Mouse (Mus musculus): ENCODE data around the gene Gm37240.

Gene Gm37240

GRCm38 (mm10) chr3:84826405-84826804, 1060.9 kb downstream of the Gm37240 start:
- peak; percentile 36 for DNase-seq (ENCODE audit: low spot score)

GRCm38 (mm10) chr3:84825990-84826389, 1061.3 kb downstream of the Gm37240 start:
- no peak for DNase-seq (ENCODE audit: low spot score)

DNA sequence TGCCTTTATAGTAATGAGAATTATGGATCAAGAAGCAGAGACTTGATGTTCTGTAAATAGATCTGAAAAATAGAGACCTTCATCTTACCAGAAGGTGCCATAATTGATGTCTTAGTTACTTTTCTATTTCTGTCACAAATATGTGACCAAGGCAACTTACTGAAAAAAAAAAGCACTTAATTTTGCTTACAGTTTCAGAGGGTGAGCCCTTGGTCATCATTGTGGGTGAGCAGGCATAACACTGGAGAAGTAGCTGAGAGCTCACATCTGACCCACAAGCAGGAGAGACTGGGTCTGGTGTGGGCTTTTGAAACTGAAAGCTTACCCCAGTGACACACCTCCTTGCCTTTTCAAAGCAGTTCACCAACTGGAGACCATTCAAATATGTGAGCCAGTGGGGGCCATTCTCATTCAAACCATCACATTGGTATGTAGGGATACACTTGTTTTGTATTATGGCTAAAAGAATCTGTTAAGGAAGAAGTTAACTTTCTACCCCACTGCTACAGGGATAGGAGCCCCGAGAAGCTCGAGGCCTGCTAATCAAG, 1066.6 kb downstream of the Gm37240 start:
- no peak for DNase-seq (ENCODE audit: low spot score)

DNA sequence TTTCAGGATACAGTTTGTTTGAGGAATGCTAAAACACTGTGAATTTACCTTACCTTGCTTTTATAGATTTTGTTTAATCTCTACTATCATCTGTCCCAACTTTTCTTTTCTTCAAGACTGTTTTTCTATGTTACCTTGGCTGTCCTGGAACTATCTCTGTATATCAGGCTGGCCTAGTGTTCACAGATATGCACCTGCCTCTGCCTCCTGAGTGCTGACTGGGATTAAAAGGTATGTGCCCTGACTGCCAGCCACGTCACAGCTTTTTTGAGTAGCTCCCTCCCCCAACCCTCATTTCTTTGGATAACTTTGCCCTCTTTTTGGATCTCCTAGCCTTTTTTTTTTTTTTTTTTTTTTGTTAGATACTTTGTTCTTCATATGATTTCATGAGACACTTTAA, 1070.4 kb downstream of the Gm37240 start:
- DNase-seq (ENCODE audit: low spot score): no peak

GRCm38 (mm10) chr3:84815461-84815860, 1071.9 kb downstream of the Gm37240 start:
- peak; percentile 48 for DNase-seq (ENCODE audit: low spot score)

- no peak for DNase-seq (ENCODE audit: low spot score)
These were observed 1072.4 kb downstream of the Gm37240 start, which contains the start of gene Fbxw7 for GRCm38 (mm10) chr3:84814762-84815381. Fbxw7 (plus strand) TSS chr3:84815268.

DNA sequence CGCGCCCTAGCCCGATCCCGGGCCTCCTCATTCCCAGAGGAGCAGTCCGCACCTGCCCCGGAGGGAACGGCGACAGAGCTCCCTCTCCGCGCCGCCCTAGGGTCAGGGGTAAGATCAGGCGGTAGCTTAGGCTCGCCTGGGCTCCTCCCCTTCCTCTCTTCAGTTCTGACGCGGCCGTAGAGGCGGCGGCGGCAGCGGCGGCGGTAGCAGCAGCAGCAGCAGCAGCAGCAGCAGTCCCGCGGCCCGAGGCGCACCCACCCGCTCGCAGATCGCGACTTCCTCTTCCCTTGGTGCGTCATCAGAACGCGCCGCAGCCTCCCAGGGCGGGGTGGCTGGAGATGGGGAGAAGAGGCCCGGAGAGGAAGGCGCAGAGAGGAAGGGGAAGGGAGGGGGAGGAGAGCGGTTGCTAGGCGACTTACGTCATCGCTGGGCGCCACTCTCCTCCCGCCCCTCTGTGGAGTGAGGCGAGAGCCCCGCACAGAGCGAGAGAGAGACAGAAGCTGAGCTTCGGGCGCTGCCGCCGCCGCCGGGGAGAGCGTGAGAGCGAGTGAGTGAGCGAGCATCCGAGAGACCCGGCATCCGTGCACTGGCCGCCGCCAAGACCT, 1073.1 kb downstream of the Gm37240 start:
- peak; percentile 100 for DNase-seq (ENCODE audit: low spot score)

DNA sequence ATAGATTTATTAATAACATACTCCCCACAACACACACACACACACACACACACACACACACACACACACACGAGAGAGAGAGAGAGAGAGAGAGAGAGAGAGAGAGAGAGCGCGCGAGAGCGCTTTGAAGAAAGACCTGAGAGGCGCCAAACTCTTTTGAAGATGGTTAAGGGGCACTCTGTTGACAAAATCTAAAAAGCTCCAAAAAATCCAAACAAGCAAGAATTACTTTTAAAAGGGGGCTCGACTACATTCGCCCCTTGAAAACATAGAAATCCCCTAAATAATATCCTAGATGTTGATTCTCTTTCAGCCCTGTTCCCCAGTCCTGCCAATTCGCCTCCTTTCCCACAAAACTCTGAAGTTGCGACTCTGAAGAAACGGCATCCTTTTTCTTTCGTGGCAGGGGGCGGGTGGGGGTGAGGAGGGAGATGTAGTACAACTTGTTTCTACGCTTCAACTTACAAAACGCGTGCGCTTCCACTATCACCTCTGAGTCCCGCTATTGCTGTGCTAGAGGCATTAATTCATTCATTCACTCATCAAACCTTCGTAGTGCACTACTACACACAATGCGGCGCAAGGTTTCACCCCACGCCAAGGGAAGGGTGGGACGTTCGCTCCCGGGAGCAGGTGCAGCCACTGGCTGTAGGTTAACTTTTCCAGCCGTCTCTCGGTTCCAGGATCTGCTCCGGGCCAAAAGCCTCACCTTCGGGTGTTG, 1073.7 kb downstream of the Gm37240 start:
- DNase-seq (ENCODE audit: low spot score): no peak

GRCm38 (mm10) chr3:84810803-84811202, 1076.5 kb downstream of the Gm37240 start:
- no peak for DNase-seq (ENCODE audit: low spot score)

- no peak for DNase-seq (ENCODE audit: low spot score)
These were observed 1078.4 kb downstream of the Gm37240 start for GRCm38 (mm10) chr3:84808906-84809305.

- DNase-seq (ENCODE audit: low spot score): no peak
These were observed 1079.5 kb downstream of the Gm37240 start for GRCm38 (mm10) chr3:84807826-84808225.

GRCm38 (mm10) chr3:84806206-84806605, 1081.1 kb downstream of the Gm37240 start:
- DNase-seq (ENCODE audit: low spot score): no peak

GRCm38 (mm10) chr3:84804036-84804435, 1083.3 kb downstream of the Gm37240 start:
- DNase-seq (ENCODE audit: low spot score): no peak

DNA sequence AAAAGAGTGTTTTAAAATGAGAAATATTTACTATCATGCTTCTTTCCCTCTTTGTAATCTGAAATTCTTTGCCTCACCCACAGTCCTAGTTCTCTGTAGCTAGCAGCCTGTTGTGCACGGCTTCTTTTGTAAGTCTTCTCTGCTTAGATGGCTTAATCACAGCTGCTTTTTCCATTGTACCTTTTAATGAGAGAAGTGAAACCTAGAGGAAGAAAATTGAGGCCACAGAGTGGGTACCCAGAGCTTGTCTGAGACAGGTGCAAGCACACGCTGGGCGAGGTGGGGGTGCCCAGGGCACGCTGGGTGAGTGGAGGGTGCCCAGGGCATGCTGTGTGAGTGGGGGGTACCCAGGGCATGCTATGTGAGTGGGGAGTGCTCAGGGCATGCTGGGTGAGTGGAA, 1099.4 kb downstream of the Gm37240 start:
- no peak for DNase-seq (ENCODE audit: low spot score)

DNA sequence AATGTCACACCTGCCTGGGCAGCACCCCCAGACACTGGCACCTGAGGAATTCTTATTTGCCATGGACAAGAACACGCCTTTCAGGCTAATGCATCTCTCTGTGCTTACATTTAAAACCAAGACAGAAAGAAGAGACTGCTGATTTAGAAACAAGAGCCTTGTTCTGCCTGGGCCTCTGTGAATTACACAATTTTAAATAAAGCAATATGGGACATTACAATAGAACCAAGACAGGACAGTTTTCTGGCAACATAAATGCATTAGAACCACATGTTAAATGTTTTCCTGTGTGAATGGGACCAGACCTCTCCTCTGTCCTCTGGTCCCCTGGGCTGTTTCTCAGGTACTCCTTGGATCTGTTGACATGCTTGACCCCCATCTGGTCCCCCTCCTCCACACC, 1111.2 kb downstream of the Gm37240 start:
- DNase-seq (ENCODE audit: low spot score): no peak

DNA sequence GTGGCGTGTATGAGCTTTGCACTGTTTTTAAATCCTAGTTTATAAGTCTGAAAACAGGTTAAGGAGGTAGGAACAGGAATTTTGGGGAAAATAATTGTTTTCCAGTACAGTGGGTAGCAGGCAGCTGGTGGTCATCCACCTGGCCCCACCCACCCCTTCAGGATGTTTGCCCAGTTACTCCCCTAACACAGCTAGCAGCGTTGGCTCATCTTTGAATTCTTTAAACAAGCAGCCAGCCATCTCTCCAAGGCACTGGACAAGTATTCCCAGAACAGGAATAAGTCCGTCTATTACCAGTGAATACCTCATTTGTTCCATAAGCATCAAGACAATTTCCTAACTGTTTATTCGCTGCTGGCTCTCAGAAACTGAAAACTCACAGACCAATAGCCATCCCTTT, 1111.7 kb downstream of the Gm37240 start:
- no peak for DNase-seq (ENCODE audit: low spot score)

DNA sequence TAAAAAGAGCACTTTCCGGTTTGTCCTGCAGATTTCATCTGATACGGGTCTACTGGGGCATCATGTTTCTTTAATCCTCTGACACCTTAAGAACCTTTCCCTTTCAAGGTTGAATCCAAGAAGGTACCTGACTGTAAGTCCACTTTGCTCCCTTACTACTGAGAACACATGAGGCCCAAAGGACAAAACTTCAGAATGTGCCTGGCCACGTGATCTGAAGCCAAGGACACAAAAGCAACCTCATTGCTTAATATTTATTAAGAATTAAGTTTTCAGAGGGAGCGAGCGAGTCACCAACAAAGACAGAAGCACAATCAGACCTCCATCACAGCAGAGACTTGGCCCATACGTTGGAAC, 1112.3 kb downstream of the Gm37240 start:
- DNase-seq (ENCODE audit: low spot score): no peak

DNA sequence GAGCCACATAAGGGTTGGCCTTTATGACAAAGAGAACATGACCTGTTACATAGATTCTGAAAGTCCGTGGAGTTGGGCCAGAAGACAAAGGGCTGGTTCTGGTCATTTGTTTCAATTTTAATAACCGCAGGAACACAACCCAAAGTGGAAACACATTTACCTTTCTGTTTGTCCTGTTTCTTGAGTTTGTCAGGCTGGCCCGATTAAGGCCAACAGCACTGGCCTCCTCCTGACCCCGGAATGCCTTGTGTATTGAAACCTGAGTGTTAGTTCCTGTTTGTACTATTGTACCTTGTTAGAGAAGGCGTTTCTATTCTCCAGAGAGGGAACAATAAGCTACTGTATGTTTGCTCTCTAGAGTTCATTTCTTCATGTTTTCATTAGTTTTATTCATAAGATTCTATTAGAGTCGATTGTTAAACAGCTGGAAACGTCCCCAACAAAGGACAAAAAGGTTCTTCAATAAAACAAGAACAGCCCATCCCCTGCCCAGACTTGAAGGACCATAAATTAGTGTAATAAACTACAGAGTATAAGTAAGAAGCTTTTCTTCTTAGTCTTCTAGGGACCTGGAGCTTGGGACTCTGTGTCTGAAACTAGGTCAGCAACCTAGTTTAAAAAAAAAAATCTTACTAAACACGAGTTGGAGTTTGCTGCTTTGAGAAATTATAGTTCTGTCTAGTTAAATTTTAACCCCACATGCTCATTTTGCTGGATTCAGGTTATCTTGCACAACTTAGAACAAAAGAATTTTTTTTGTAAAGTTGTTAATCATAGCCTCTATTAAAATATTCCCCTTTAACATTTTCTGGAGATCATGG, 1112.9 kb downstream of the Gm37240 start:
- DNase-seq (ENCODE audit: low spot score): peak; percentile 16

DNA sequence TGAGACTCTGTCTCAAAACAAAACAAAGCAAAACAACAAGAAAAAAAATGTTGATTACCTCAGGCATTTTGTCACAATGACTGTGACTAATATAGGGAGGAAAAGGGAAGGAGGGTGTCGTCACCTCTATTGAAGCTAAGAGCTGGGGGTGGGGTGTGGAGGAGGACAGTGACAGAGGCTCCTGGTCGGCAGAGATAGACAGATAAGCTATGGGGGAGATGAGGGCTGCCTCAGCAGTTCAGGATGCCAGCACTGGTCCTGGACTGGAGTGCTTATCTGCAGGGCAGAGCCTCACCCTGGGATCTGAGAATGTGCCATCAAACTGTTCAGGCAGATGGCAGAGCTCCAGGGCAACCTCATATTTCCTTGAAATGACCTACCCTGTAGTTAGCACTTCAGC, 1115.3 kb downstream of the Gm37240 start:
- peak; percentile 7 for DNase-seq (ENCODE audit: low spot score)

GRCm38 (mm10) chr3:84770518-84770917, 1116.8 kb downstream of the Gm37240 start:
- DNase-seq (ENCODE audit: low spot score): no peak

- no peak for DNase-seq (ENCODE audit: low spot score)
These were observed 1117.9 kb downstream of the Gm37240 start for GRCm38 (mm10) chr3:84769411-84769810.

- no peak for DNase-seq (ENCODE audit: low spot score)
These were observed 1118.4 kb downstream of the Gm37240 start for GRCm38 (mm10) chr3:84768940-84769339.

Measured in lung, postnatal 25 days (tissue).